Mouse (Mus musculus) liver, embryonic 14.5 days (tissue): Measurements from ENCODE around the gene Per3.

ENCODE experiments used
- CTCF ChIP-seq: IDR thresholded peaks from 2 replicates; pipeline ENCODE4 v1.5.1; 2016; ENCODE audit warnings: antibody characterized with exemption, low read depth, control low read depth
- EP300 ChIP-seq: IDR thresholded peaks from 2 replicates; pipeline ENCODE4 v1.6.1; 2016; ENCODE audit warnings: antibody characterized with exemption, low read depth

GRCm38 (mm10) chr4:151057347-151058321, 13.2 kb upstream of the Per3 start, which contains the start of gene Vamp3:
- TF ChIP-seq CTCF (no peak), EP300 (no peak)
